Mouse (Mus musculus): ENCODE data around the gene Cars2.
"Not testable (repeated sequence)": the region's sequence is repeated elsewhere in the genome, so short reads cannot be mapped to it uniquely, and the experiment has no call there.

Gene Cars2

DNA sequence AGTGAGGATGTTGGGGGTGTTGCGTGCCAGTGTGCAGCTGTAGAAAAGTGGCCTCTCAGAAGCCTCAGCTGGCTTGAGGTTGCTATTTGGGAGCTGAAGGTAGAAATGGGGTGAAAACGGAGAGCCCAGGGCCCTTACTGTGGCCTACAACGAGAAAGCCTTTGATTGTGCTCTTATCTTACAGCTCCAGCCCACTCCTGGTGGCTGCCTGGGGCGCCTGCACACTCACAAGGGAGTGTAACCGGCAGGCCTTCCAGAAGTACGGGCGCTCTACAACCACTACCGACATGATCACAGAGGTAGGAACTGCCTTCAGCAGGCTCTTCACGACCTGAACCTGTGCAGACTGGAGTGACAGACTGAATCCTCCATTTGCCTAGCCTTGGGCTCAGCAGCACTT is 37.9 kb downstream of the Cars2 start:
- DNase-seq (ENCODE audit: low spot score in 2 of 2) = no peak

DNA sequence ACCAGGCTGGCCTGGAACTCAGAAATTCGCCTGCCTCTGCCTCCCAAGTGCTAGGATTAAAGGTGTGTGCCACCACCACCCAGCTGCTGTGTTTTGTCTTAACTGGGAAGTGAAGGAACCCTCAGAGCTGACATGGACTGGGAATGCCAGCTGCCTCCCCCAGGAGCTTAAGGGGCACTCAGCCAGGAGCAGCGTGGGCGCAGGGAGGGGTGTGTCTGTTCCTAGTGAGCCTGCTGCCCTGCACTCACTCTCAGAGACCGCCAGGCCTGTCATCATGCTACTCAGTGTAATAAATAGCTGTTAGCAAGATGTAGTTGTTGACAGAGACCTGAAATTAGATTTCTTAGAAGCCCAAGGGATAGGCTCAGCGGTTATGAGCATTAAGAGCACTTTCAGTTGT is 39.6 kb downstream of the Cars2 start:
- no peak for DNase-seq (ENCODE audit: low spot score in 2 of 2)

DNA sequence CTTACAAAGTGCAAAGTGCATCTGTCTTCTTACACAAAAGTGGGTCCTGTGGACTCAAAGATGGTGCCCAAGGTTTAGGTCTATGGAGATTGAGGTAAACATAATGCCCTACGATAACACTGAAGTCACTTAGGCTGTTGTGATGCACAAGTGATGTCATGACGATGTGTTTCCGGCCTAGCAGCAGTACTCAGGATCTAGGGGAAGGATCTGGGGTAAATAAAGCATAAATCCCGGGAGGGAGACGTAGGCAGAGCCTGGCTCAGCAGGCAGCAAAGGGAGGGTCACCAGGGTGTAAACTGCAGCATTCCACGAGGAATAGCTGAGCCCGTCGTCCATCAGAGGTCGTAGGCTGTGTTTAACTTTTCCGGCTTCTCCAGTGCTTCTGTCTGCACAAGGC is 41.7 kb downstream of the Cars2 start:
- DNase-seq (ENCODE audit: low spot score in 2 of 2) = no peak

DNA sequence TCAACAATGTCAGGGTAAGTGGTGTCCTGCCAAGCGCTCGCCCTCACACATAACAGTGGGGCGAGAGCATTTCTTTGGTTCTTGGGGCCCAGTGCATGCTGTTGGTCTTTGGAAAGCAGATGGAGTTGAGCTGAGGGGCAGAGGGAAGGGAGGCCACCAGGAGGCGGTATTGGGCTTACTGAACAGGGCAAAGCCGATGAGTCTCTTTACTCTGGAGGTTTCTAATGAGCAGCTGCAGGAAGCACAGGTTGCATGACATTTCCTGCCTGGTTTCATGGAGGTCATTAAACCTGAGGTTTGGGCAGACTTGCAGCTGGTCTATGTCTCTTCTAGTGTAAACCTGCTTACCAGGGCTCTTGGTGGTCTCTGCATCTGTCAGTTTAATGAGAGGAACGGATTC is 43.8 kb downstream of the Cars2 start:
- no peak for DNase-seq (ENCODE audit: low spot score in 2 of 2)

DNA sequence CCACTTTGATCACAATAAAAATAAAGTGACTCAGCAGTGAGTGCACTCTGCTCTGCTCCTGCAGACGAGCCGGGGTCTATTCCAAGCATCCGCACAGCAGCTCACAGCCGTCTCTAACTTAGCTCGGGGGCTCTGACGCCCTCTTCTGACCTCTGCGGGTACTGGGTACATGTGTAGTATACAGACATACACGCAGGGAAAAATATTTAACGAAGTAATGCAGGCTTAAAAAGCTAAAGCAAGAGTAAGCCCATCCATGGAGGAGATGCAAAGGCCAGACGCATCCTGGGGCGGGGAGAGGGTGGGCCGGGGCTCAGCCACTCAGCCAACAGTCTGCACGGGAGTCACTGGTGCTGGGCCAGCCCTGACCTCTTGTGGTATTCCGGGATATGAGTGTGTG is 44.5 kb downstream of the Cars2 start:
- no peak for DNase-seq (ENCODE audit: low spot score in 2 of 2)

DNA sequence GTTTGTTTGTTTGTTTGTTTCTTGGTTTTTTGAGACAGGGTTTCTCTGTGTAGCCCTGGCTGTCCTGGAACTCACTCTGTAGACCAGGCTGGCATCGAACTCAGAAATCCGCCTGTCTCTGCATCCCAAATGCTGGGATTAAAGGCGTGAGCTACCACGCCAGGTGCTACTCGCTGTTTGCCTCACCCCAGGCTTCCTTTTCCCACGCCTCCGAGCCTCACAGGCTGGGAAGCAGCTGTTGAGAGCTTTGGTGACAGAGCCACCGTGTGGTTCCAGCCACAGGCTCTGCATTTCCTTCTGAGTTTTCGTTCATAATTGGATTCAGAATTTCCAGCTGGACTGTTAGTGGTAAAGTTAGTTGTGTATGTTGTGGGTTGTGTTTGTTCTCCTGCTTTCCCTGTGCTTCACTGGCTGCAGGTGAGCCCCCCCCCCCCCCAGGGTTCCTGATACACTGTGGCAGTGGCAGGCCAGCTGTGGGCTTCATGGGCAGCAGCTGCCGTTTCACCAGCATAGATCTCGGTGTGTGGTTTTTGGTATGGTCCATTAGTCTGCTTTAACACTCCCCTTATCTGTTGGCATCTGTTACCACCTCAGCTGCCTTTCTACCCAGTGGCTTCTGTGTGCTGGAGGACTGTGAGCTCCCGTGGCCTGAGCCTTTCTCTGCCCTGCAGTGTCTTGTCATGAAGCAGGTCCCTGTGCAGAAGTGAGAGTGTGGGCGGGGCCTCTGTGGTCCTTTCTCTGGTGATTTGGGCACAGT is 46.9 kb downstream of the Cars2 start:
- DNase-seq (ENCODE audit: low spot score in 2 of 2) = no peak

DNA sequence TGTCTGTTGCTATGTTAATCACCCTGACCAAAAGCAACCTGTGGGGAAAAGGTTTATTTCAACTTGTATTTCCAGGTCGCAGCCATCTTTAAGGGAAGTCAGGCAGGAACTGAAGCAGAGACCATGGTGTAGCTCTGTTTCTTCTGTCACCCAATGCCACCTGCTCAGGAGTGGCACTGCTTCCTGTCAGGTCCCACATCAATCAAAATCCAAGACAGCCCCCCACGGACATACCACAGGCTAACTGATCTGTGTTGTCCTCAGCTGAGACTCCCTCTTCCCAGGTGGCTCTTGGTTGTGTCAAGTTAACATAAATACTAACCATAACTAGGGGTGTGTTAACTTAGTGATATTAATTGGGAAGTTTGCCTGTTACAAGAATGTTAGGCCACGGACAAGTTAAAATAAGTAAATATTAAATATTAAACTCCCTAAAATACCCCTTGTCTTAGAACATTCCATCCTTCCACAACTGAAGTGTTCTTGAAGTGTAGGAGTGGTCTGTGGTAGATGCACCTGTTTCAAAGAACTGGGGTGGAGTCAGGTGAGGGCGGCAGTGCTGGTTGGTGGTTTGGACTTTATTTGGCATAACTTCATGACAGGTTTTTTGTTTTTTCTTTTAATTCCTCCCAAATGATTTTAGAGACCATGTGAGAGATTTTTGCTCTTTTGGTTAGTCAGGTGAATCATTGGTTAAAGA is 51.6 kb downstream of the Cars2 start:
- DNase-seq (ENCODE audit: low spot score in 2 of 2) = no peak

DNA sequence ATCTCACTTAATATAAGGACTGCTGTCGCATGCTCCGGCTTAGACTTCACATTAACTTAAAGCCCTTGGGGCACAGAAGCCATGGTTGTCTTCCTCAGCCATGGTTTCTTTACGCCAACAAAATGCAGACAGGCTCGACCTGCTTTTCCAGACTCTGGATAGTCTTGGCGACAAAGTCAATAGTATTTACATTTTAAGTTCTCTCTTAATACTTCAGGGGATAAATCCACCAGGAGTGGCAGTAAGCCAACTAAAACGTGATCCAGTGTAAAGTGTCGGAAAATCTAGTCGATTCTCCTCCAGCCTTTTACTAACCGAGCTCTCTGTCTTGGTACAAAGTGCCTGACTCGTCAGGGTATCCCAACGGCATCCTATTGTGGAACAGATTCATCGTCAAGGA is 52.3 kb downstream of the Cars2 start:
- DNase-seq (ENCODE audit: low spot score in 2 of 2) = no peak

DNA sequence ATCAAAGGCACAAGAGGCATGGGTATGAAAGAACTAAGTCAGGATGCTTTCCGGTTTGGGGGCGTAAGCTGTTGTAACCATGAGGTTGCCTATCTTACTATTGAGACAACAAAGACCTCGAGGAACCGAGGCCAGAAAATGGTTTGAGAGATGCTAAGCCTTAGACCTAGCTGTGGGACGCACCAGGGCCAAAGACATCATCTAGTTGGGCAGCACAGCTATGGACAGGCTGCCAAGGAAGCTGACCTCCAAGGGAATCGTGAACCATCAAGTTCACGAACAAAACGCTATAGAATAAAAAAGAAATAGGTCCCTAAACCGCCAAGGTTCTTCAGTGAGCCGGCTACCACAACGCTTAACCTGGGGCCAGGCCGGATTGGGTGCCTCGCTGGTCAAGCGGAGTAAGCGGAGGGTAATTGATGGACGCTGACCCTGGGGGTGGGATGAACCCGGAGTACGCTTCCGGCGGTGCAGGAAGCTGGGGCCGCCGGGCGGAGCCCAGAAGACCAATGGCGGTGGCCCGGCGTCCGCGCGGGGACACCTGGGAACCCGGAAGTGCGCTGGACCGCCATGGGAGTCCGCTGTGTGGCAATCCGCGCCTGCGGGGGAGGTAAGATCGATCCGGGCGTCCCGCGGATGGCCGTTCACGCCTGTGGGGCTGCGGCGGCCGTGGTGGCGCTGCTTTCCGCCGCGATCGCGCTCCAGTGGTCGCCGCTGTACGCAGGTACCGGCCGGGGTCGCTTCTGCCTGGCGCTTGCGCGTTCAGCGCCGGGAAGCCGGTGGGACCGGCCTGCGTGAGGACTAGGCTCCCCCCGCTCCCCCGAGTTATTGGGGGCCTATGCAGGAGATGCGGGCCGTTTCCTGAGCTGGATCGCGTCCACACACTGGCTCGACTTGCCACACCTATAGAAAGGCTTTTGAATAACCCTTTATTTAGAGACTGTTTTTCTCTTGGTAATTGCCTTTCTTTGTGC is 53.3 kb downstream of the Cars2 start, which contains the start of gene Naxd:
Gene Naxd, plus strand, starts transcription at position 490 of the 974 bp plus-strand sequence.
- DNase-seq (ENCODE audit: low spot score in 2 of 2) = peak; percentile 79 to 81

DNA sequence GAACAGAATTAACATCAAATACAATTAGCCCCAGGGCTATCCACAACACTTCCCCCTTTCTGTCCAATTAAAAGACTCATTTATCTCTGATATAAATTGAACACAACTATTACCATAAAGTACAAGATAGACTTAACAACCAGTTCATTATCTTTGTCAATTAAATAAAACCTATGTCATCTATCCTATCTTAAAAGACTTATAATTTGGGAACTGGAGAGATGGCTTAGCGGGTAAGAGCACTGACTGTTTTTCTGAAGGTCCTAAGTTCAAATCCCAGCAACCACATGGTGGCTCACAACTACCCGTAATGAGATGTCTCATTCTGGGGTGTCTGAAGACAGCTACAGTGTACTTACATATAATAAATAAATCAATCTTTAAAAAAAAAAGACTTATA is 58.2 kb downstream of the Cars2 start:
- not testable (repeated sequence) for DNase-seq (ENCODE audit: low spot score in 2 of 2)

DNA sequence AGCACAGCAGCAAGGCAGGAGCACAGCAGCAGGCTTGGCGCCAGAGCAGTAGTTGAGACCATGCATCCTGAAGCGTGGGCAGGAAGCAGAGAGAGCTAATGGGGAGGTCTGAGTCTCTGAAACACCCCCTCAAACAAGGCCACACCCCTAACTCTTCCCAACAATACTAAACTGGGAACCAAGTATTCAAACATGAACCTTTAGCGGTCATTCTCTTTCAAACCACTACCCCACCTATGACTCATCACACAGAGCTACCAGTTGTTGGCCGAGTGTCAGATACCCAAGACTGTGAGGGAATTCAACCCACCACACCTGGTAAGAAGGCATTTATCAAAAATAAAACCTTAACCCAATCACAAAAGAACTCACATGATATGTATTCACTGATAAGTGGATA is 63.4 kb downstream of the Cars2 start:
- DNase-seq (ENCODE audit: low spot score in 2 of 2) = no peak

DNA sequence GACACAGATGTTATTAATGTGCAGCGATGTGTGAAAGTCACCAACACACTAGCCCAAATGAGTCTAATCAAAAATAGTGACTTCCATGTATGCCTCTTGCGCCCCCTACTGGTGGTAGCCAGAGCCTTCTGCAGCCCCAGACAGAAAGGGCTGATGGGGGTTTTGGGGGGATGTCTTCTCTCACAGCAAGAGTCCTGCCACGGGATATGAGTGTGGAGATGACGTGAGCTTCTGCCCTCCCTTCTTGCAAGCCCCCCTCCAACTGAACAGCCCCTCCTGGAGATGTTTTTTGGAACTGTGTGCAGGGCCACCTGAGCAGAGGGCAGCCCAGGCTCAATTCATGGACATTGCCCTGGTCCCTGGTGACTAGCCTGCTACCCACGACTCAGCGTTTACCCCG is 64.4 kb downstream of the Cars2 start:
- DNase-seq (ENCODE audit: low spot score in 2 of 2) = peak in 1 of 2 experiments; percentile 50

DNA sequence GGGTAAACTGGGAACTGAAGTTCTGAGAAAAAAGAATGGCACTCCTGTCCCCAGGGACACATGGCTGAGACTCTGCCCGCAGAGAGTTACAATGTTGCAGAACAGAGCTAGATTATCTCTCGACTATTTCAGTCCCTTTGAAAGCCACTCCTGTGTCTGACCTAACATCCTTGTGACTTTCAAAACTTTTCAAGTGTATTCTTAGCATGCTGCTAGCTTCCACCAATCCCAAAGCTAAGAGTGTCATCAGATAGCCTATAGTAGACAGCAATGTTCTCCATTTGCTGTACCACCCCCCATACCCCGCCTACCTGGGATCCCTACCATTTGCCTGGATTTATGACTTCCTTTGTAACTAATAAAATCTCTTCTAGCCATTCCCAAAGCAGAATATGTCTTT is 68.0 kb downstream of the Cars2 start:
- DNase-seq (ENCODE audit: low spot score in 2 of 2) = no peak

DNA sequence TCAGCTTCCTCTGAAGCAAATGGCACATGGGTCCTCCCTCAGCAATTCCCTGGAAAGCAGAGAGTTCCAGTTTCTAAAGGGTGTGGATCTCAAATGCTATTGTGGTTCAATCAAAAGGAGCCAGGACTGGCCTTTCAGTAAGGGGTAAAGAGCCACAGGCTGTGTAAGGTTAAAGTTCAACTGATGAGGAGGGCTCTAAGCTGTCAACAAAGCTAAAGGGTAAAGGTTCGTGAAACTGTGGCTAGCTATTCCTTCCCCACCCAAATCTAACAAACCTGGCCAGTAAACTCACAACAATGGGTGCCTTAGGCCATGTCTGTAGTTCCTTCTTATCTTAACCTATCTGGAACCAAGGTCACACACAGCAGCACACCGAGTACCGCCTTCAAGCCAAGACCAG is 68.7 kb downstream of the Cars2 start:
- DNase-seq (ENCODE audit: low spot score in 2 of 2) = no peak

DNA sequence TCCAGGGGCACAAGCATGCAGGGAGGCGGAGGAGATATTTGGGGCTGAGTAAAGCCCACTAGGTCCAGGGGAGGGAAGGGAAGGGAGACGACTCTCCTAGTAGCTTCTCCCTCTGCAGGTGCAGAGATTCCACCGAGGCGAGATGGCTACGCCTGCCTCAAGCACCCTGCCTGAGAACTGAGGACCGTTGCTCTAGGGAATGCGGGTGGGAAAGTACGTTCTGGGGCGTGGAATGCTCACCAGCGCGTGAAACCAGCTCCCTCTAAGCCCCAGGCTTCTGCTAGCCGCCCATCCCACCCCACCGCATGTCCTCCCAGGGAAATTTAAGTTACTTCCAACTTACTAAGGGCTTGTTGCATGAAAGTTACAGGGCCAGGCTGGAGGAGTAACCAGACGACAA is 71.0 kb downstream of the Cars2 start:
- no peak for DNase-seq (ENCODE audit: low spot score in 2 of 2)

DNA sequence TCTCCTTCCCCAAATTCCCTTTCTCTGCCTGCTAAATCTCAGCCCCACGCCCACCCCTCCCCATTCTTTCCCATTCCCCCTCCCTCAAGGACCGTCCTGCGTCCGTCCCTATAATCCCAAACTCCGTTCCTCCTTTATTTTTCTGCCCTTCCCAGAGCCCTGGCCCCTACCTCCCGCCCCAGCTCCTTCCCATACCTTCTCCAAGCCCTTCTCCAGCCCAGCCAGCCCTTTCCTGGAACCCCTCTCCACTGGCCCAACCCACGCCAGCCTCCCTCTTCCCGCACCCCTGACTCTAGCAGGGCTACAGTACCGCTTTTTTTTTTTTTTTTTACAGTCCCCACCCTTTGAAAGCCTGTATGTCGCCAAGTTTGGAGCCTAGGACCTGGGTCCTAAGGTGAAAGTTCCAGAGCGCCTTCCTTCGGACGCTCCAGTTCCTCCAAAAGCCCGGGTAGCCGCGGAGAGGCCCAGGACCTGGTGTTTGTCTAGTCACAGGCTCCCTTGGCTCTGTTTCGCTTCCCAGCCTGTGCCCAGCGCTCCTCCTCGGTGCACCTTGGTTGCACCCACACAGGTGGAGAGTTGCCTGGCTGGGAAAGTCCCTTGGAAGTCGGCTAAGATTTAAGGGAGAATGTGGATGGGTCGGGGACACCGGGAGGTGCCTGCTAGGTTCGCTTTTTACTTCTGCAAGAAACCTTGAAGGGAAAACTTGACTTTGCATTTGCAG is 71.6 kb downstream of the Cars2 start:
- no peak for DNase-seq (ENCODE audit: low spot score in 2 of 2)

DNA sequence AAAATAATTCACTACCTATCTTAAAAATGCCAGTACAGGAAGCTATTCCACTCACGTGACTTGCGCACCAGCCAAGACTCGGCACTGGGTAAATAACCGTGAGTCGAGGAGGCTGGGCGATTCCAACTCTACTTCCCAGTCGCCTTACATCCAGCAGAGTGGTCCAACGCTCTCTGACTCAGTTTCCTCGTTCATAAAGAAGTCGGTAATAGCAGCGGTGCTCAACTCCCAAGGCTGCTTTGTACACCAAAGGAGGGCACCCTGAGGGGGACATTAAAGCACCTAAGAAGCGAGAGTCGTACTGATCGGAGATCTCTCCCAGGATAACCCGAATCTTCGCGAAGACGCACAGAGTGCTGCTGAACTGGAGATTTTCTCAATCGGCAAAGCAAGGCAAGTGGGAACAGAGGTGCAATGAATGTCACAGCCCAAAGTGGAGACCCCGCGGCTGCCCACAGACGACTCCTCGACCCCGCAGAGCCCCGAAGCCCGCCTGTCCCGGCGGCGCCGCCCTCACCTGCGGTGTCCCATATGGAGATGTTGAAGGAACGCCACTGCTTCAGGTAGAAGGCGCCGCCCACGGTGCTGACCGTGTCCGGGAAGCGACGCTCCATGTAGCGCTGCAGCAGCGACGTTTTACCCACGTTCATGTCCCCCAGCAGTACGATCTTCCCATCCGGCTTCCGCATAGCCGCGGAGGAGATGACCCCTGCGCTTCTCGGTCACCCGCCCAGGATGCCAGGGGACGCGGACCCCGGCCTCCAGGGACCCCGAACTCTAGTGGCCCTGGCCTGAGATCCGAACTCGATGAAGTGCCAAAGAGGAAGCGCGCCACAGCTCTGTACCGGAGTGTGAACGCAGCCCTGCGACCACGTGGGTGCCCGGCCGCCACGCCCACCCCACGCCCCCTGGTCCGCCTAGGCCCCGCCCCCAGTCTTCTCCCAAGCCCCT is 72.5 kb downstream of the Cars2 start, which contains the start of gene Rab20:
Gene Rab20, minus strand, starts transcription at position 900 of the 951 bp plus-strand sequence.
- peak in 1 of 2 experiments; percentile 14 for DNase-seq (ENCODE audit: low spot score in 2 of 2)

DNA sequence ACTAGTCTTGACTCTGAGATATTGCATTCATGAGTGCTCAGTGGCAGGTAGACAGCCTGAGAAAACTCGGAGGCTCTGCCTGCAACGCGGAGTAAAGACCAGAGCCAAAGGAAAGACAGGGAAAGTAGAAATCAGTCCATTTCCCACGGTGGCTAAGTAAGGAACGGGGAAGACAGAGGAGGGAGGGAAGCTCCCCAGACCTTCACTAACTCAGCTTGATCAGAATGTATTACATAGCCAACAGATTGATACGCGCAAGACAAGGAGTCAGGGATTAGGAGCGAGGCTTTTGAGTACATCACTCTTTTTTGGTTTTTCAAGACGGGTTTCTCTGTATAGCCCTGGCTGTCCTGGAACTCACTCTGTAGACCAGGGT is 73.4 kb downstream of the Cars2 start:
- no peak for DNase-seq (ENCODE audit: low spot score in 2 of 2)

DNA sequence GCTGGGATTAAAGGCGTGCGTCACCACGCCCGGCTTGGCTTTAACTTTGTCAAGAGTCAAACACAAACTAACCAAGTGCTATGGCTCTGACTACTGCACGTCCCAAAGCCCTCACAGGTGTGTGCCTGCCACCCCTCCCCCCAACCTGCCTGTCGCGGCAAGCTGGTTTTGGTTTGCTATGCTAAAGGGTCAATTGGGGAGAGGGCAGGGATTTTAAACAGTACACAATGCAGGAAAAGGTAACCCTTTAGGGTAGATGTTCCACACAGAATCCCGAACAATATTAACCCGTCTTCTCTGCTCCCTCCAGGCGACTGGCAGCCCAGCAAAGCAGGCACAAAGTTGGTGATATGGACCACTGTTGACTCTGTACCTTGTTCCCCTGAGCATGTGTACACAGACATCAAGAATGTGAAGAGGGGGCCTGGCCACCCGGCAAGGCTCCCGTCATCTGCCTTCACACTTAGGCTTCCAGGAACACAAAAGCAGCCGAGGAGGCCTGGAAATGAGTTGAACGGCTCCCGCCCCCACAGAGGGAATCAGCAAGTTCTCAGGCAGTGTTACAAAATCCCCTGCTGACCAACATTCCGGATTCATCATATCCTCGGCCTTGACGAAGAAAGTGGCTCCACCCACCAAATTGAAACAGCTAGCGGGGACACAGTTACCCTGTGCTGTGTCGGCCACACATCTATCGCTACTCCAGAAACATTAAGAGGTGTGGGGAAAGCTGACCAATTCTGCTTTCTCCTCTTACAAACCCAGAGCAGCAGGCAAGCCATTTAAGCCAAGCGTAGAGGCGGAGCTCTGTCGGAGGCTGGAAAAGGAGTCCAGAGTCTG is 74.0 kb downstream of the Cars2 start:
- no peak for DNase-seq (ENCODE audit: low spot score in 2 of 2)

All from frontal cortex, postnatal 14 days (tissue).